Mouse (Mus musculus): Measurements from ENCODE around the gene Blmh.

The Blmh gene

GRCm38 (mm10) chr11:76997916-76998704 lies 73.5 kb downstream of the Blmh start, which contains the start of gene Slc6a4:
TSS of gene Slc6a4 (plus strand) at chr11:76998603.
- in situ Hi-C loops (cut with MboI, MseI), result no loop called here

DNA sequence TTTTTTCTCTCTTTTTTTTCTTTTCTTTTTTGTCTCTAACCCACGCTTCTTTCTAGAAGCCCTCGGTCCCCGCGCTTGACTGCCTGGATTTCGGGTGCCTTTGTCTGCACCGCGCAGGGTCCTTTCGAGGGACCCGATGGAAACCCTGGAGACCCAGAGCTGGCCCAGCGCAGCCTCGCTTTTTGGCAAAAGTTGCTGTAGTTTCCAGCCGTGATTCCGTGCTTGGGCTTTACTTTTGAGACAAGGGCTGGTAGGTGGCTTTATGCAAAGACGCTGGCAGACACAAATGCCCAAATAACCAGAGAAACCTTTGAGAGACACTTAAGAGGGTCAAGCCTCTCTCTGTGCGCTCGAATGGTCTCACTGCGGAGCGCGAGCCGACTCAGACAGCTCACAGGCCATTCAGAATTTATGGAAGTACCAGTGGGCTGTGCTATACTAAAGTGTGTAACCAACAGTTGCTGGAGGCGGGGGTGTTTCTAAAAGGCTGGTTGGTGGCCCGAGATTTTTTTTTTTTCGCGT lies 74.2 kb downstream of the Blmh start:
- in situ Hi-C loops (cut with MboI, MseI), result no loop called here

DNA sequence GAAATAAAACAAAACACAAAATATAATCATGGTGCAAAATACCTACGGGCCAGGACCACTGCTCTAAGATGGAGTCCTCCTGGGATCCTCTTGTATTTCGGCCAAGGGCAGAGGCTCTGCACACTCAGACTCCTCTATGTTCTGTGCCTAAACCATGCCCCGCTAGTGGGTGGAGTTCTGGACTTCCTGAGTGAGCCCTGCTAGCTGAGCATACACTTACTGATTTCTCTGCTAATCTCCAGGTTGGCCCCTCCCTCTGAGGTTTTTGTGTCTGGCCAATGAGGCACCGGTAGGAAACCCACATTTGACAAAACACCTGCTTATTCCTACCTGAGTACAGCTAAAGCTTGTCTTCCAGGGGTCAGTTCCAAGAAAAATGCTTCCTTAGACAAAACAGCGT lies 76.1 kb downstream of the Blmh start:
- in situ Hi-C loops (cut with MboI, MseI), result no loop called here

DNA sequence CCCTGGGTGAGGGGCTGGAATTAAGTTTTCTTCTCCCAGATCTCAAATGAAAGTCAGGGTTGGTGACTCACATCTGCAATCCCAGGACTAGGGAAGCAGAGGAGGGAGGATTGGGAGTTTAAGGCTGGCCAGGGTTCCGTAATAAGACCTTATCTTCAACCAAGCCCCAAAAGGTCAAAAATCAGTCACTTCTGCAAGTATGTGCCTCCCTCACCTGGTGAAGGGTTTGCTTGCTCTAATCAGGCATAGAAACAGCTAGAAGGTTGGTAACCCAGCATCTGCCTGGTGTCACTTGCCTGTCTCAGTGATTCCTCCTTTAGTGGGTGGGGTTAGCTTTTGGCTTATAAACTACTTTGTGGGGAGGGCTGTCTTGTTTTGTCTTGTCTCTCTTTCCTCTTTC lies 77.8 kb downstream of the Blmh start:
- in situ Hi-C loops (cut with MboI, MseI), result no loop called here

DNA sequence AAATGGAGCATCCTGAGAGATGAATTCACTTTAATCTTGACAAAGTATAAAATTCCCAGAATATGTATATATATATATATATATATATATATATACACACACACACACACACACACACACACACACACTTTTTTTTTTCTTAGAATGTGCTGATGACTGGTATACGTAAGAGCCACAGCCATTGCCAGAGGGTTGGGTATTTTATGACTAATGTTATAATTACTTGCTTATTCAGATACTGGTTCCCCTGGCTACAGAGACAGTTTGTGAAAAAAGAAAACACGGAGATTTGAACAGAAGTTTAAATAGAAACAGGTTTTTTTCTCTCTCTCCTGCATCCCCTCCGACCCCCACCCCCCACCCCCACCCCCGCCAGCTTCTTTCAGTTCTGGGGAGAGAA lies 81.3 kb downstream of the Blmh start:
- in situ Hi-C loops (cut with MboI, MseI), result no loop called here

GRCm38 (mm10) chr11:77006616-77007015 lies 82.0 kb downstream of the Blmh start:
- in situ Hi-C loops (cut with MboI, MseI), result no loop called here

DNA sequence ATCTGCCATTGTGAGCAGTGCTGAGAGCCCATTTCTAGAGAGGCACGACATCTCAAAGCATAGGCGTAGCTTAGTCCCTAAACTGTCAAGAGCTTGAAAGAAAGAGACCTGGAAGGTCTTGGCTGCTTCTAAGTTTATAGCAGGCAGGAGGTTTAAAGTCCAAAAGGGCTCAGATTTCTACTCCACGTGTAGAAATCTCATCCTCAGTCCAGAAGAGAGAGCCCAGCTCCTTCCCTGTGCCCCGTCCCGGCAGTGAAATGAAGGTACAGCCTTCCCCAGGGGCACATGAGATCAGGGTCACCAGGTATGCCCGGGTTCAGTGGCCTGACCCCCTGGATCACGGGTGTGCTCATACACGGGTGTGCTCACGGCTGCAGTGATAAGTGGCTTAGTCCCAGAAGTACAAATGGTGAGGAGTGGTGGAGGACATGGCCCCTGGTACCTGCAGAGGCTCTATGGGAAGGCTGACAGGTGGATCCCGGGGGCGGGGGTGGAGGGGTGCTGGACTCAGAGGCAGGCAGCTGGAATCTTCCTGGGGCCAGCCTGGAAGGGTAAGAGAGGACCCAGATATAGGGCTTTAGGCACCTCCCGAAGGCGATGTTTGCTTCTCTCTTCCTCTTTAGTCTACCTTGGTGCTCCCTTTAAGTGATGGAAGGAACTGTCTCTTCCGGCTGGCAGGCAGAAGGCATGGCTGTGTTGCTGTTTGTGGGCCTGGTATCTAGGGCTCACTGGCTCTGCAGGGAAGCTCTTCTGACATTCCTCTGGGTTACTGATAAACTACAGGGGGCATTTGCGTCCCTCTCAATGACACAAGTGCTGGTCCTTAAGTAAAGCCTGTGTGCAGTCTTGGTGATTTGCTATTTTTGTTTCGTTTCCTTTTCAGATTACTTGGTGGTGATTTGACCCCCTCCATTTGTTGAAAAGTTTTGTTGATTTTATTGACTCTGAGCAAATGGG lies 84.7 kb downstream of the Blmh start:
- in situ Hi-C loops (cut with MboI, MseI), result no loop called here

- in situ Hi-C loops (cut with MboI, MseI), result no loop called here
These were observed 86.3 kb downstream of the Blmh start for GRCm38 (mm10) chr11:77010762-77011475.

DNA sequence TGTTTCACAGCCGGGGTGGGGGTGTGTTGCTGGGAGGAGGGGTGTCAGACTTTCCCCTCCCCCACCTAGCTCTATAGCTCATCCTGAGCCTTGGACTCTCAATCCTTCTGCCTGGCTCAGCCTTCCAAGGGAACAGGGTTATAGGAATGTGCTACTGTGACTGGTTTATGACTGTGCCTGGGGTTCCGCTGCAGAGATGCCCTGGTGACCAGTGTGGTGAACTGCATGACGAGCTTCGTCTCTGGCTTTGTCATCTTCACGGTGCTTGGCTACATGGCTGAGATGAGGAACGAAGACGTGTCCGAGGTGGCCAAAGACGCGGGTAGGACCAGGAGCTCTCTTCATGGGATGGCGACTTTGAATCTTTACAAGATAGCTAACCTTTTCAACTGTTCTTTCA lies 93.4 kb downstream of the Blmh start:
- in situ Hi-C loops (cut with MboI, MseI), result no loop called here

DNA sequence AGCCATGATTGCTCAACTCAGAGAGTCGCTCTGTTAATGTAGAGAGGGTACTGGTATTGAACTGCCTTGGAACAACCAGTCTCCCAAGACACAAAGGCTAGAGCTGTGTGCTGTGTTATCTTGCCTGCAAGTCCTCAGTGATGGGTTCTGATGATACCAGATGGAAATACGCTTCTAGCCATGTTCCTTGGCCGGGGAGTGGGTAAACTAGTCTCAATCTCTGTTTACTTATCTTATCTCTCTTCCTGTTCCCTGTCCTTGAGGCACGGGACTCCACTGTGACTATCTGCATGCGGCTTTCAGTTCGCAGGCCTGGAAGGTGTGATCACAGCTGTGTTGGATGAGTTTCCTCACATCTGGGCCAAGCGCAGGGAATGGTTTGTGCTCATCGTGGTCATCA lies 94.9 kb downstream of the Blmh start:
- in situ Hi-C loops (cut with MboI, MseI), result no loop called here

GRCm38 (mm10) chr11:77021749-77022396 lies 97.3 kb downstream of the Blmh start:
- in situ Hi-C loops (cut with MboI, MseI), result loop anchor here (10.0 kb wide), 1 partner anchor 143 kb away; no protein-coding TSS in a partner anchor

DNA sequence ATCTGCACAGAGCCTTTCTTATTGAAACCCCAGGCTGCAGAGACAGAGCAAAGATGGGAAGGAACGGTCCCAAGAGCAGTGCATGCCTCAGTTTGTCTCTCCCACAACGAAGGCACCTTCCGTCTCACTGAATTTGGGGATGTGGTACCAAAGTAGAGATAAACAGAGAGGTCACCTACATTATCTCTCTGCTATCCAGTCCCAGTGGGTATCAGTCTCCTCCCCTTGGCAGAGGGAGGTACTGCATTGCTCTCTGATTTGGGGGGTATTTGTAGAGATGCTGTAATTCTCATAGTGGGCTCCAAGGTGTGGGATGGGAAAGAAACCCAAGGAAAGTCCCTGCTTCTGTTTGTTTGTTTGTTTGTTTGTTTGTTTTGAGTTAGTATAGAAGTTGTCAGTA lies 102.0 kb downstream of the Blmh start:
- in situ Hi-C loops (cut with MboI, MseI), result loop anchor here (10.0 kb wide), 1 partner anchor 138 kb away; no protein-coding TSS in a partner anchor

- in situ Hi-C loops (cut with MboI, MseI), result loop anchor here (10.0 kb wide), 1 partner anchor 137 kb away; no protein-coding TSS in a partner anchor
These were observed 103.5 kb downstream of the Blmh start for GRCm38 (mm10) chr11:77028157-77028556.

DNA sequence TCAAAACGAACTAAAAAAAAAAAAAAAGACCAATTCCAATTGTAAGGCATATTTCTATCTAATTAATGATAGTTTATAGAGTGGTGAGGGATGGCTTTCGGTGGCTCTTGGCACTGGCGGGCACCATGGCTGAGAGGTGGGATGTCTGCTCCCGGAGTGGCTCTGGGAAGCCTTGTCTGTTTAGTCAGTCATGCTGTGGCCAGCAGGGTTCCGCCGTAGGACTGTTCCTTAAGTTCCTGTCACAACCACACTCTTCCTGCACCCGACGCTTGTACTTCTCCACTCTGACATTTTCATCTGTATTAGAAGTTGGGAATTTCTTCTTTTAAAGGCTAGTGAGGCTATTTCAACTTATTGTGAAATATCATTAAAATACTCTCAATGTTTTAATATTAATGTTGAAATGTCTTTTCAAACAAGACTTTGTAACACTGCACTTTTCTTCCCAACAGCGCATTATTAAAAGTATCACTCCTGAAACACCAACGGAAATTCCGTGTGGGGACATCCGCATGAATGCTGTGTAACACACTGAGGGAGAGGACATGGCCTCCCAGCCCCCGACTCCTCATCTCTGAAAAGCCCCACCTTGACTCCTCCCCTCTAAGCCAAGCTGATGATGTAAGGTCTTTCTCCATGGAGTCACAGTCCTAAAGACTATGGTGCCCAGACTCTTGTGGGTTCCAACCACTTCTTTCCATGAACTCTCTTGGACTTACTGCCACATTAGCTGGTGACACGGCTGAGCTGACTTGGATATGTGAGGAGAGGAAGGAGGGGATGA lies 106.7 kb downstream of the Blmh start:
- in situ Hi-C loops (cut with MboI, MseI), result no loop called here

Data from regulatory T cell (primary cell).